8 mouse cellular contexts compared by ENCODE assay signal in genomic region chr11:3963155-3963554, GRCm38 (mm10). TPM values are rescaled to one million over a fixed set of nuclear protein-coding genes. Genes with fewer than 3 reads are reported as not detected.
DNase-seq lines count a peak whose midpoint lies in the region; ATAC-seq and TF ChIP-seq lines count a peak whose summit lies in the region.

No protein-coding gene starts in this region.

- TF ChIP-seq CTCF in ES-Bruce4 (IDR thresholded peaks at IDR 0.05; ENCODE audit: low read depth, low read length): no peak

- peak overlapping the region; percentile 91 for H3K27ac ChIP-seq in heart, embryonic 10.5 days
- peak overlapping the region; percentile 55 for H3K27ac ChIP-seq in ES-Bruce4 (ENCODE audit: insufficient read depth, low read length)
- H3K27ac ChIP-seq in forebrain, embryonic 13.5 days: no peak overlapping the region; the same call in 1 of the 2 replicates
- H3K27ac ChIP-seq in limb, embryonic 13.5 days: no peak overlapping the region

- peak overlapping the region; percentile 91 for H3K4me2 ChIP-seq in forebrain, embryonic 13.5 days
- peak overlapping the region; percentile 81 for H3K4me2 ChIP-seq in limb, embryonic 13.5 days (replicated peaks)

- TF ChIP-seq EP300 in ES-Bruce4 (IDR thresholded peaks at IDR 0.05; ENCODE audit: insufficient read depth, low read depth, low read length): no peak

- peak overlapping the region; percentile 91 for H3K4me3 ChIP-seq in heart, embryonic 10.5 days
- H3K4me3 ChIP-seq in ES-Bruce4 (ENCODE audit: low read depth, low read length): peak overlapping the region; percentile 60
- peak overlapping the region; percentile 85 for H3K4me3 ChIP-seq in forebrain, embryonic 13.5 days
- H3K4me3 ChIP-seq in limb, embryonic 13.5 days: peak overlapping the region; percentile 88

- DNase-seq in heart, embryonic 10.5 days (ENCODE audit: low spot score): no peak
- no peak for DNase-seq in heart, adult 11 months
- DNase-seq in skeletal muscle tissue, adult 2 months (ENCODE audit: low read depth, low spot score): peak; percentile 7
- no peak for DNase-seq in Muller cell, postnatal 12 days (ENCODE audit: inconsistent ontology term)
- DNase-seq in retina, postnatal 1 day: no peak

- peak; percentile 31; the same call in 1 of the 2 replicates for ATAC-seq in forebrain, embryonic 13.5 days
- no peak for ATAC-seq in limb, embryonic 13.5 days (ENCODE audit: low FRiP score, low read depth)

- no peaks in the 10 kb centered on the region for H3K27me3 ChIP-seq in heart, embryonic 10.5 days (ENCODE audit: insufficient read depth, poor library complexity, severe bottlenecking)
- no peaks in the 10 kb centered on the region for H3K27me3 ChIP-seq in ES-Bruce4 (ENCODE audit: control insufficient read depth, insufficient read depth, low read length, poor library complexity, severe bottlenecking)
- no peaks in the 10 kb centered on the region for H3K27me3 ChIP-seq in forebrain, embryonic 13.5 days
- no peaks in the 10 kb centered on the region for H3K27me3 ChIP-seq in limb, embryonic 13.5 days

- no peaks in the 10 kb centered on the region for H3K9me3 ChIP-seq in heart, embryonic 10.5 days
- no peaks in the 10 kb centered on the region for H3K9me3 ChIP-seq in ES-Bruce4 (replicated peaks; ENCODE audit: control insufficient read depth, insufficient read depth, low read length, poor library complexity, severe bottlenecking)
- H3K9me3 ChIP-seq in forebrain, embryonic 13.5 days (replicated peaks): no peaks in the 10 kb centered on the region
- no peaks in the 10 kb centered on the region for H3K9me3 ChIP-seq in limb, embryonic 13.5 days

- WGBS in heart, embryonic 10.5 days: 82% methylated on average over 10 of the region's 10 CpGs
- 85% methylated on average over 10 of the region's 10 CpGs for WGBS in forebrain, embryonic 13.5 days
- 84% methylated on average over 10 of the region's 10 CpGs for WGBS in limb, embryonic 13.5 days

- peak overlapping the region; percentile 50 for H3K9ac ChIP-seq in ES-Bruce4 (ENCODE audit: low read depth, poor library complexity, severe bottlenecking)
- no peak overlapping the region for H3K9ac ChIP-seq in forebrain, embryonic 13.5 days
- H3K9ac ChIP-seq in limb, embryonic 13.5 days: no peak overlapping the region

- H3K4me1 ChIP-seq in heart, embryonic 10.5 days: peaks cover 13% of the 10 kb centered on the region; the same call in 1 of the 2 replicates
- no peaks in the 10 kb centered on the region for H3K4me1 ChIP-seq in ES-Bruce4 (ENCODE audit: control insufficient read depth, insufficient read depth, low read length)
- H3K4me1 ChIP-seq in forebrain, embryonic 13.5 days: peaks cover 22% of the 10 kb centered on the region
- peaks cover 16% of the 10 kb centered on the region for H3K4me1 ChIP-seq in limb, embryonic 13.5 days

- no peak for TF ChIP-seq POLR2A in ES-Bruce4 (IDR thresholded peaks at IDR 0.05; ENCODE audit: insufficient read depth, low read length)

- H3K36me3 ChIP-seq in heart, embryonic 10.5 days: peaks cover 9% of the 10 kb centered on the region
- peaks cover 12% of the 10 kb centered on the region for H3K36me3 ChIP-seq in ES-Bruce4 (ENCODE audit: control insufficient read depth, insufficient read depth, low read length, poor library complexity, severe bottlenecking)
- H3K36me3 ChIP-seq in forebrain, embryonic 13.5 days (ENCODE audit: poor library complexity, severe bottlenecking): peaks cover 3% of the 10 kb centered on the region
- H3K36me3 ChIP-seq in limb, embryonic 13.5 days: peaks cover 9% of the 10 kb centered on the region

RNA-seq across cellular contexts. Expression of gene Pes1, which starts 0.6 kb away (rescaled TPM):
- 65.9 and 80.1 TPM in 2 replicates for polyA plus RNA-seq in heart, embryonic 10.5 days (2016; fragmentation: Nextera tagmentation; extraction: Ambion mirVana)
- polyA plus RNA-seq in ES-Bruce4 (2011; ENCODE audit: insufficient read depth, insufficient read length, low read depth, missing spikeins): 248 and 252 TPM in 2 replicates
- 70.6 and 77.0 TPM in 2 replicates for polyA plus RNA-seq in forebrain, embryonic 13.5 days (2015; fragmentation: Nextera tagmentation; extraction: Ambion mirVana)
- polyA plus RNA-seq in limb, embryonic 13.5 days (2015; fragmentation: Nextera tagmentation; extraction: Ambion mirVana): 81.6 and 84.6 TPM in 2 replicates

RNA-seq across cellular contexts. Expression of gene 4930556J24Rik, which starts 13.4 kb away (rescaled TPM):
- 0.15 TPM in 1 of 2 replicates, not detected in the other for polyA plus RNA-seq in heart, embryonic 10.5 days (2016; fragmentation: Nextera tagmentation; extraction: Ambion mirVana)
- not detected in 2 replicates for polyA plus RNA-seq in ES-Bruce4 (2011; ENCODE audit: insufficient read depth, insufficient read length, low read depth, missing spikeins)
- 0.20 TPM in 1 of 2 replicates, not detected in the other for polyA plus RNA-seq in forebrain, embryonic 13.5 days (2015; fragmentation: Nextera tagmentation; extraction: Ambion mirVana)
- polyA plus RNA-seq in limb, embryonic 13.5 days (2015; fragmentation: Nextera tagmentation; extraction: Ambion mirVana): 0.32 and 0.37 TPM in 2 replicates

RNA-seq across cellular contexts. Expression of gene Gal3st1, which starts 20.3 kb away (rescaled TPM):
- polyA plus RNA-seq in heart, embryonic 10.5 days (2016; fragmentation: Nextera tagmentation; extraction: Ambion mirVana): 0.32 and 0.73 TPM in 2 replicates
- polyA plus RNA-seq in ES-Bruce4 (2011; ENCODE audit: insufficient read depth, insufficient read length, low read depth, missing spikeins): 1.6 and 1.8 TPM in 2 replicates
- 0.58 and 0.76 TPM in 2 replicates for polyA plus RNA-seq in forebrain, embryonic 13.5 days (2015; fragmentation: Nextera tagmentation; extraction: Ambion mirVana)
- 4.2 and 4.5 TPM in 2 replicates for polyA plus RNA-seq in limb, embryonic 13.5 days (2015; fragmentation: Nextera tagmentation; extraction: Ambion mirVana)

RNA-seq across cellular contexts. Expression of gene Tcn2, which starts 31.2 kb away (rescaled TPM):
- polyA plus RNA-seq in heart, embryonic 10.5 days (2016; fragmentation: Nextera tagmentation; extraction: Ambion mirVana): 50.3 and 56.3 TPM in 2 replicates
- 45.8 and 47.8 TPM in 2 replicates for polyA plus RNA-seq in ES-Bruce4 (2011; ENCODE audit: insufficient read depth, insufficient read length, low read depth, missing spikeins)
- polyA plus RNA-seq in forebrain, embryonic 13.5 days (2015; fragmentation: Nextera tagmentation; extraction: Ambion mirVana): 11.6 and 12.5 TPM in 2 replicates
- 44.1 and 46.0 TPM in 2 replicates for polyA plus RNA-seq in limb, embryonic 13.5 days (2015; fragmentation: Nextera tagmentation; extraction: Ambion mirVana)

RNA-seq across cellular contexts. Expression of gene Slc35e4, which starts 48.7 kb away (rescaled TPM):
- polyA plus RNA-seq in heart, embryonic 10.5 days (2016; fragmentation: Nextera tagmentation; extraction: Ambion mirVana): 4.4 and 6.2 TPM in 2 replicates
- 2.9 and 3.1 TPM in 2 replicates for polyA plus RNA-seq in ES-Bruce4 (2011; ENCODE audit: insufficient read depth, insufficient read length, low read depth, missing spikeins)
- polyA plus RNA-seq in forebrain, embryonic 13.5 days (2015; fragmentation: Nextera tagmentation; extraction: Ambion mirVana): 6.7 and 8.2 TPM in 2 replicates
- 3.5 and 4.1 TPM in 2 replicates for polyA plus RNA-seq in limb, embryonic 13.5 days (2015; fragmentation: Nextera tagmentation; extraction: Ambion mirVana)

Comparison
In these comparisons a context has a peak if more than half of its experiments do, and no peak if none do; other contexts are left out.
1. H3K27ac ChIP-seq: peak in heart, embryonic 10.5 days (single experiment) and ES-Bruce4 (single experiment); none in forebrain, embryonic 13.5 days (single experiment) and limb, embryonic 13.5 days (single experiment).
2. Peak in every context shown above with its lines, with median percentiles within 50 percentile points of each other: H3K4me3 ChIP-seq.